11 mouse cellular contexts compared by ENCODE assay signal in genomic region chr1:82759520-82759919, GRCm38 (mm10). TPM values are rescaled to one million over a fixed set of nuclear protein-coding genes. Genes with fewer than 3 reads are reported as not detected.
A peak's percentile ranks its signal among the peaks of the same experiment; 100 is the strongest.
DNase-seq lines count a peak whose midpoint lies in the region; ATAC-seq and TF ChIP-seq lines count a peak whose summit lies in the region.
"Had no signal": no experiment of that assay in that cellular context is flagged by ENCODE, and none has a peak within 500 bp of the region (broad histone marks: within the 10 kb centered on the region; RNA-seq: fewer than 3 reads in every experiment).

No protein-coding gene starts in this region.

- H3K4me1 ChIP-seq in midbrain, postnatal 0 days (ENCODE audit: insufficient read depth, low read length), result no peaks in the 10 kb centered on the region
- H3K4me1 ChIP-seq in midbrain, embryonic 13.5 days (replicated peaks), result no peaks in the 10 kb centered on the region

- TF ChIP-seq CTCF in midbrain, postnatal 0 days (IDR thresholded peaks at IDR 0.05), result peak; percentile 45

- 97% methylated on average over 1 of the region's 1 CpGs for WGBS in midbrain, postnatal 0 days
- 97% methylated on average over 1 of the region's 1 CpGs for WGBS in midbrain, embryonic 13.5 days

- H3K27ac ChIP-seq in midbrain, postnatal 0 days (ENCODE audit: low read depth, low read length), result no peak overlapping the region
- no peak overlapping the region for H3K27ac ChIP-seq in midbrain, embryonic 13.5 days

- H3K27me3 ChIP-seq in midbrain, postnatal 0 days (ENCODE audit: insufficient read depth, low read length), result no peaks in the 10 kb centered on the region
- H3K27me3 ChIP-seq in midbrain, embryonic 13.5 days, result no peaks in the 10 kb centered on the region
- H3K27me3 ChIP-seq in splenic B cell, adult 2 months (ENCODE audit: control insufficient read depth, insufficient read depth, low read length, poor library complexity, severe bottlenecking), result no peaks in the 10 kb centered on the region

- ATAC-seq in frontal cortex, adult (ENCODE audit: low TSS enrichment), result peak; percentile 23; the same call in 1 of the 2 replicates
- ATAC-seq in midbrain, postnatal 0 days (ENCODE audit: low FRiP score), result no peak
- ATAC-seq in midbrain, embryonic 13.5 days, result no peak

- H3K4me2 ChIP-seq in midbrain, postnatal 0 days (ENCODE audit: low read depth, low read length, poor library complexity, severe bottlenecking), result no peak overlapping the region
- H3K4me2 ChIP-seq in midbrain, embryonic 13.5 days (replicated peaks), result no peak overlapping the region

- H3K36me3 ChIP-seq in midbrain, postnatal 0 days (ENCODE audit: insufficient read depth, low read length), result peaks cover 7% of the 10 kb centered on the region
- H3K36me3 ChIP-seq in midbrain, embryonic 13.5 days, result peaks cover 29% of the 10 kb centered on the region
- H3K36me3 ChIP-seq in splenic B cell, adult 2 months (ENCODE audit: control insufficient read depth, insufficient read depth, low read length, poor library complexity, severe bottlenecking), result peaks cover 1% of the 10 kb centered on the region; the same call in 1 of the 2 replicates

- H3K9ac ChIP-seq in midbrain, postnatal 0 days (replicated peaks; ENCODE audit: low read length, poor library complexity, severe bottlenecking), result no peak overlapping the region
- H3K9ac ChIP-seq in midbrain, embryonic 13.5 days (replicated peaks), result no peak overlapping the region

- no peak overlapping the region for H3K4me3 ChIP-seq in midbrain, postnatal 0 days (ENCODE audit: low read depth, low read length)
- H3K4me3 ChIP-seq in midbrain, embryonic 13.5 days (replicated peaks), result no peak overlapping the region
- H3K4me3 ChIP-seq: myocyte had no signal

- no peaks in the 10 kb centered on the region for H3K9me3 ChIP-seq in midbrain, postnatal 0 days (ENCODE audit: low read length)
- H3K9me3 ChIP-seq in midbrain, embryonic 13.5 days, result no peaks in the 10 kb centered on the region

- DNase-seq in frontal cortex, postnatal 36 days (ENCODE audit: low spot score in 2 of 2), result no peak
- DNase-seq in midbrain, postnatal 0 days (ENCODE audit: low spot score), result no peak
- peak; percentile 29 for DNase-seq in c-Kit-positive CD71-positive TER-119-negative erythroid progenitor cells, embryonic 14.5 days (ENCODE audit: low read depth)
- peak; percentile 35 for DNase-seq in splenic B cell, adult 2 months (ENCODE audit: low read depth, low spot score)
- no peak for DNase-seq in kidney, adult 18-20 months
- DNase-seq in adrenal gland, postnatal 4 days (ENCODE audit: low spot score in 2 of 2), result no peak
- DNase-seq: gastrocnemius, postnatal 14 days had no signal

RNA-seq across cellular contexts. Expression of gene Tm4sf20, which starts 8.7 kb away (rescaled TPM):
- total RNA-seq in midbrain, postnatal 0 days (2014; rRNA removed), result not detected in 2 replicates
- not detected in 2 replicates for polyA plus RNA-seq in midbrain, postnatal 0 days (2015; fragmentation: Nextera tagmentation; extraction: Ambion mirVana)
- 0.11 and 0.22 TPM in 2 replicates for polyA plus RNA-seq in midbrain, embryonic 13.5 days (2015; fragmentation: Nextera tagmentation; extraction: Ambion mirVana)
- total RNA-seq in adrenal gland, postnatal 4 days (2021), result not detected
- total RNA-seq: gastrocnemius, postnatal 14 days; left cerebral cortex, postnatal 36 days had no signal
- polyA plus RNA-seq: myocyte had no signal

RNA-seq across cellular contexts. Expression of gene Gm47791, which starts 11.5 kb away (rescaled TPM):
- total RNA-seq in midbrain, postnatal 0 days (2014; rRNA removed), result not detected in 2 replicates
- not detected in 2 replicates for polyA plus RNA-seq in midbrain, postnatal 0 days (2015; fragmentation: Nextera tagmentation; extraction: Ambion mirVana)
- not detected in 2 replicates for polyA plus RNA-seq in midbrain, embryonic 13.5 days (2015; fragmentation: Nextera tagmentation; extraction: Ambion mirVana)
- not detected for total RNA-seq in adrenal gland, postnatal 4 days (2021)
- total RNA-seq: gastrocnemius, postnatal 14 days; left cerebral cortex, postnatal 36 days had no signal
- polyA plus RNA-seq: myocyte had no signal

RNA-seq across cellular contexts. Expression of gene Mff, which starts 34.8 kb away (rescaled TPM):
- 415 and 579 TPM in 2 replicates for total RNA-seq in midbrain, postnatal 0 days (2014; rRNA removed)
- 449 and 459 TPM in 2 replicates for polyA plus RNA-seq in midbrain, postnatal 0 days (2015; fragmentation: Nextera tagmentation; extraction: Ambion mirVana)
- 345 and 358 TPM in 2 replicates for polyA plus RNA-seq in midbrain, embryonic 13.5 days (2015; fragmentation: Nextera tagmentation; extraction: Ambion mirVana)
- total RNA-seq in adrenal gland, postnatal 4 days (2021), result 100 to 1,000 TPM; 162 to 165 TPM

Comparison
In these comparisons a context has a peak if more than half of its experiments do, and no peak if none do; other contexts are left out.
1. DNase-seq: peak in c-Kit-positive CD71-positive TER-119-negative erythroid progenitor cells, embryonic 14.5 days (single experiment) and splenic B cell, adult 2 months (single experiment); none in frontal cortex, postnatal 36 days (0 of 2), midbrain, postnatal 0 days (single experiment), kidney, adult 18-20 months (single experiment) and adrenal gland, postnatal 4 days (0 of 2).